ENCODE assay signal across 16 mouse cellular contexts in the genomic region with DNA sequence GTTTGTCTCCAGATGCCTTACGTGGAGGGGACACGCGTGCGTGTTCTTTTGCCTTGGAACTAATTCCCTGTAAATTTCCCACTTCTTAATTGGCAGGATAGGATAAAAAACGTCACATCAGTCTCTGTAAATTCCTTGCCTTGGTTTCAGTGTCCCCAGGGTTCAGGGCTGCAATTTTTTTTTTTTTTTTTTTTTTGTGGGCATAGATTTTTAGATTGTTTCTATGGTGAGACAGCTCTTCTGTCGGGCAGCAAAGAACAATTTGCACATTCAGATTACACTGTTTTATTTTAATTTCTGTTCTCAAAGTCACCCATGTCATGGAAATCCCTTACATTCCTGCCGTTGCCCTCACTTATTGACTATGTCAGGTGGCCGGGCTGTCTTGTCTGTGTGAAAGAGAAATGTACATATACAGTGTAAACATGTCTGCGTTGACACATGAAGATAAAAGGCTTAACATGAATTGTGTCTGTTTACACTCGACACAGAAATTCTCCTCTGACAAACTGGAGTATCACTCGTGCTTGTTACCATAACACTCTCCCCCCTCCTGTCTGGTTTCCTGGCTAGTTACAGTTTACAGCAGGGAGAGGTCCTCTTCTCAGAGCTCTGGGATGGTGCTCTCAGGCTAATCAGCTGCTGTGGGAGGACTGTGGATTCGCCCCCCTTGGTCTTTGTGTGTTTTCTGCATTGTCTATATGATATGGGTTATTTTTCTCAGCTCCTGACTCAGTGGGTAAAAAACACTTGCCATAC. TPM values are rescaled to one million over a fixed set of nuclear protein-coding genes. Genes with fewer than 3 reads are reported as not detected.
DNase-seq lines count a peak whose midpoint lies in the region; ATAC-seq lines count a peak whose summit lies in the region.
"Had no signal": no experiment of that assay in that cellular context is flagged by ENCODE, and none has a peak within 500 bp of the region (broad histone marks: within the 10 kb centered on the region; RNA-seq: fewer than 3 reads in every experiment).

No protein-coding gene starts in this region.

- DNase-seq in heart, adult 9 months (ENCODE audit: low spot score in 2 of 2): no peak
- DNase-seq in limb, embryonic 10.5 days (ENCODE audit: low spot score): no peak
- DNase-seq in neural tube, embryonic 10.5 days (ENCODE audit: extremely low spot score, low spot score): no peak
- no peak for DNase-seq in kidney, adult 8-10 months
- DNase-seq: adrenal gland, adult 8-10 months; cerebellum, adult 2 months; left cerebral cortex, postnatal 4 days; right cerebral cortex, postnatal 14 days had no signal

- H3K9me3 ChIP-seq in heart, embryonic 13.5 days: no peaks in the 10 kb centered on the region
- H3K9me3 ChIP-seq in limb, embryonic 12.5 days: no peaks in the 10 kb centered on the region
- H3K9me3 ChIP-seq in limb, embryonic 10.5 days (replicated peaks): no peaks in the 10 kb centered on the region
- no peaks in the 10 kb centered on the region for H3K9me3 ChIP-seq in neural tube, embryonic 13.5 days
- H3K9me3 ChIP-seq in midbrain, embryonic 16.5 days (replicated peaks; ENCODE audit: control insufficient read depth, low read length, poor library complexity, severe bottlenecking): no peaks in the 10 kb centered on the region; the same call in 1 of the 2 replicates
- H3K9me3 ChIP-seq: neural tube, embryonic 12.5 days; stomach, embryonic 15.5 days had no signal

- WGBS in heart, embryonic 13.5 days: 39% methylated on average over 12 of the region's 12 CpGs
- 49% methylated on average over 12 of the region's 12 CpGs for WGBS in limb, embryonic 12.5 days
- 77% methylated on average over 12 of the region's 12 CpGs for WGBS in limb, embryonic 10.5 days
- WGBS in neural tube, embryonic 13.5 days: 53% methylated on average over 12 of the region's 12 CpGs
- WGBS in midbrain, embryonic 16.5 days: 37% methylated on average over 12 of the region's 12 CpGs

- H3K9ac ChIP-seq in heart, embryonic 13.5 days: no peak overlapping the region; the same call in 1 of the 2 replicates
- no peak overlapping the region for H3K9ac ChIP-seq in limb, embryonic 12.5 days (replicated peaks)
- 0 out of 2 replicates have a peak overlapping the region, but pooled peaks have one; percentile 9 for H3K9ac ChIP-seq in neural tube, embryonic 13.5 days
- no peak overlapping the region for H3K9ac ChIP-seq in midbrain, embryonic 16.5 days (ENCODE audit: low read depth, low read length)
- H3K9ac ChIP-seq: neural tube, embryonic 12.5 days; stomach, embryonic 15.5 days had no signal

- H3K4me3 ChIP-seq in heart, embryonic 13.5 days: no peak overlapping the region
- no peak overlapping the region for H3K4me3 ChIP-seq in limb, embryonic 12.5 days (replicated peaks)
- H3K4me3 ChIP-seq in limb, embryonic 10.5 days: no peak overlapping the region
- no peak overlapping the region for H3K4me3 ChIP-seq in neural tube, embryonic 13.5 days
- no peak overlapping the region for H3K4me3 ChIP-seq in midbrain, embryonic 16.5 days (ENCODE audit: low read depth, low read length)
- H3K4me3 ChIP-seq: neural tube, embryonic 12.5 days; stomach, embryonic 15.5 days had no signal

- H3K27ac ChIP-seq in heart, embryonic 13.5 days (replicated peaks): no peak overlapping the region; the same call in 1 of the 2 replicates
- 0 out of 2 replicates have a peak overlapping the region, but pooled peaks have one; percentile 59 for H3K27ac ChIP-seq in limb, embryonic 12.5 days
- no peak overlapping the region for H3K27ac ChIP-seq in limb, embryonic 10.5 days
- no peak overlapping the region for H3K27ac ChIP-seq in neural tube, embryonic 13.5 days (replicated peaks)
- H3K27ac ChIP-seq in midbrain, embryonic 16.5 days (ENCODE audit: low read length): peak overlapping the region; percentile 10; the same call in 1 of the 2 replicates
- H3K27ac ChIP-seq: hindbrain, postnatal 0 days; neural tube, embryonic 12.5 days; stomach, embryonic 15.5 days had no signal

- no peak overlapping the region for H3K4me2 ChIP-seq in heart, embryonic 13.5 days
- no peak overlapping the region for H3K4me2 ChIP-seq in limb, embryonic 12.5 days
- no peak overlapping the region for H3K4me2 ChIP-seq in neural tube, embryonic 13.5 days
- 0 out of 2 replicates have a peak overlapping the region, but pooled peaks have one; percentile 1 for H3K4me2 ChIP-seq in midbrain, embryonic 16.5 days (ENCODE audit: low read length)
- H3K4me2 ChIP-seq: neural tube, embryonic 12.5 days; stomach, embryonic 15.5 days had no signal

- 0 out of 2 replicates have a peak, but pooled peaks have one; percentile 10 for ATAC-seq in heart, embryonic 13.5 days (ENCODE audit: extremely low read depth, insufficient number of reproducible peaks, low FRiP score, low TSS enrichment)
- ATAC-seq in limb, embryonic 12.5 days (ENCODE audit: insufficient number of reproducible peaks, insufficient read depth, low FRiP score, low TSS enrichment, low read depth): no peak
- ATAC-seq in neural tube, embryonic 13.5 days (ENCODE audit: low read depth): no peak
- ATAC-seq in midbrain, embryonic 16.5 days: no peak
- ATAC-seq: forebrain, embryonic 16.5 days; hindbrain, postnatal 0 days had no signal

- H3K27me3 ChIP-seq in heart, embryonic 13.5 days (replicated peaks): no peaks in the 10 kb centered on the region
- no peaks in the 10 kb centered on the region for H3K27me3 ChIP-seq in limb, embryonic 12.5 days
- H3K27me3 ChIP-seq in limb, embryonic 10.5 days (ENCODE audit: low read depth, poor library complexity, severe bottlenecking): no peaks in the 10 kb centered on the region
- no peaks in the 10 kb centered on the region for H3K27me3 ChIP-seq in neural tube, embryonic 13.5 days
- no peaks in the 10 kb centered on the region for H3K27me3 ChIP-seq in midbrain, embryonic 16.5 days (ENCODE audit: control insufficient read depth, insufficient read depth, low read depth, low read length)
- H3K27me3 ChIP-seq: neural tube, embryonic 12.5 days; stomach, embryonic 15.5 days had no signal

- H3K4me1 ChIP-seq in heart, embryonic 13.5 days: peaks cover 76% of the 10 kb centered on the region
- H3K4me1 ChIP-seq in limb, embryonic 12.5 days (replicated peaks): peaks cover 39% of the 10 kb centered on the region
- H3K4me1 ChIP-seq in limb, embryonic 10.5 days: peaks cover 22% of the 10 kb centered on the region
- peaks cover 70% of the 10 kb centered on the region for H3K4me1 ChIP-seq in neural tube, embryonic 13.5 days (replicated peaks)
- H3K4me1 ChIP-seq in midbrain, embryonic 16.5 days (ENCODE audit: control insufficient read depth, insufficient read depth, low read length): peaks cover 29% of the 10 kb centered on the region

- no peaks in the 10 kb centered on the region for H3K36me3 ChIP-seq in heart, embryonic 13.5 days
- peaks cover 13% of the 10 kb centered on the region for H3K36me3 ChIP-seq in limb, embryonic 12.5 days
- peaks cover 16% of the 10 kb centered on the region for H3K36me3 ChIP-seq in limb, embryonic 10.5 days
- no peaks in the 10 kb centered on the region for H3K36me3 ChIP-seq in neural tube, embryonic 13.5 days
- no peaks in the 10 kb centered on the region for H3K36me3 ChIP-seq in midbrain, embryonic 16.5 days (ENCODE audit: control insufficient read depth, insufficient read depth, low read length)
- H3K36me3 ChIP-seq: neural tube, embryonic 12.5 days; stomach, embryonic 15.5 days had no signal

RNA-seq across cellular contexts. Expression of gene Igf1r, which starts 43.8 kb away (rescaled TPM):
- polyA plus RNA-seq in heart, embryonic 13.5 days (2015; fragmentation: Nextera tagmentation; extraction: Ambion mirVana): 15.0 and 15.2 TPM in 2 replicates
- 45.2 and 47.2 TPM in 2 replicates for polyA plus RNA-seq in limb, embryonic 12.5 days (2016; fragmentation: Nextera tagmentation; extraction: Ambion mirVana)
- 21.8 and 27.9 TPM in 2 replicates for polyA plus RNA-seq in limb, embryonic 10.5 days (2016; fragmentation: Nextera tagmentation; extraction: Ambion mirVana)
- 23.7 and 28.5 TPM in 2 replicates for polyA plus RNA-seq in neural tube, embryonic 13.5 days (2015; fragmentation: Nextera tagmentation; extraction: Ambion mirVana)
- 21.5 and 23.3 TPM in 2 replicates for polyA plus RNA-seq in midbrain, embryonic 16.5 days (2015; fragmentation: Nextera tagmentation; extraction: Ambion mirVana)

Comparison
In these comparisons a context has a peak if more than half of its experiments do, and no peak if none do; other contexts are left out.
1. H3K27ac ChIP-seq: peak in limb, embryonic 12.5 days (single experiment) and midbrain, embryonic 16.5 days (single experiment); none in heart, embryonic 13.5 days (single experiment), limb, embryonic 10.5 days (single experiment) and neural tube, embryonic 13.5 days (single experiment).